Mouse (Mus musculus) kidney, adult 2 months (tissue): Measurements from ENCODE around the gene Gm10775. TPM values are rescaled to one million over a fixed set of nuclear protein-coding genes. Genes with fewer than 3 reads are reported as not detected.

Source experiments
- DNase-seq: peaks from one replicate; pipeline ENCODE4 v3.0.0; 2021
- H3K27ac ChIP-seq: fragments of 200-500 bp; 2 replicates; pipeline ENCODE4 v1.5.1; 2012; ENCODE audit warnings: low read depth, low read length, control low read depth, inconsistent platforms; ENCODE audit not compliant: insufficient read depth
- H3K27me3 ChIP-seq: fragments of 200-500 bp; replicated peaks from 2 replicates; pipeline ENCODE4 v1.6.1; 2012; ENCODE audit warnings: mild to moderate bottlenecking, moderate library complexity, low read length, inconsistent platforms; ENCODE audit not compliant: control insufficient read depth, insufficient read depth
- H3K36me3 ChIP-seq: fragments of 200-500 bp; 2 replicates; pipeline ENCODE4 v1.6.1; 2012; ENCODE audit warnings: mild to moderate bottlenecking, moderate library complexity, low read length, inconsistent platforms; ENCODE audit not compliant: control insufficient read depth, insufficient read depth
- H3K4me1 ChIP-seq: fragments of 200-500 bp; 2 replicates; pipeline ENCODE4 v1.6.1; 2011; ENCODE audit warnings: low read length; ENCODE audit not compliant: control insufficient read depth, insufficient read depth
- H3K4me3 ChIP-seq: fragments of 200-500 bp; 2 replicates; pipeline ENCODE4 v1.5.1; 2011; ENCODE audit warnings: mild to moderate bottlenecking, low read depth, low read length, control low read depth; ENCODE audit not compliant: insufficient read depth
- CTCF ChIP-seq: fragments of 200-500 bp; conservative IDR thresholded peaks from 2 replicates; pipeline ENCODE4 v1.5.1; 2011; ENCODE audit warnings: low read depth, mild to moderate bottlenecking, control low read depth, low read length, moderate library complexity, mixed read lengths; ENCODE audit not compliant: insufficient read depth, insufficient read length
- POLR2A ChIP-seq: fragments of 200-500 bp; IDR thresholded peaks from one replicate; pipeline ENCODE4 v1.6.1; 2011; ENCODE audit warnings: low read depth, low read length, control low read depth
- WGBS: fragments of 180-500 bp; shearing (Covaris S2); methylation state at CpG from one replicate; pipeline ENCODE4 v1.1.7; 2018; 5-methylcytosine and 5-hydroxymethylcytosine counted together
- polyA plus RNA-seq: library from polyadenylated mRNA; depleted of rRNA; stranded (reverse); fragments of >200 nt; gene quantifications from 2 replicates; pipeline ENCODE4 v1.2.3, GENCODE M21; 2012; rRNA removed

Gm10775 gene
- not detected in 2 replicates for polyA plus RNA-seq

DNA sequence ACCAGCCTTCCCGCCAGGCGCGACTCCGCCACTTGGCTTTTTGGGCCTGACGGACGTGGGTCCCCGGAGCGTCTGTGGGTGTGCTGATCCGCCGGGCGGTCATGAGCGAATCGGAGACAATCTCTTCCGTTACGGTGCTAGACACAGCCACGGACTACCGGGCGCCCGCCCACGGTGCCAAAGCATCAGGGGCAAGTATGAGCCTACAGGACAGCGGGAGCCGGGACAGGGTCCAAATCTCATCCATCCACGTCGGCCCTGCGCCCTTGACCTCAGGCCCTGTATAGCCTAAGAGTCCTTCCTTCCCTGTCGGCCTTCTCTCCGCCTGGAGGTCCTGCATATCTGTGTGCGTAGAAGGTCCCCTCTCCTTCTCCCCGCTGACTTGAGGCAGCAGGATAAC is at the start of gene Gm10775:
Gene Gm10775 (plus strand): TSS at position 301 of the 400 bp plus-strand sequence.
- H3K4me3 ChIP-seq, result no peak within 1 kb of the TSS
- H3K27ac ChIP-seq, result no peak within 1 kb of the TSS
- no peaks in the 10 kb centered on the region for H3K36me3 ChIP-seq
- H3K27me3 ChIP-seq, result no peaks in the 10 kb centered on the region
- H3K4me1 ChIP-seq, result no peaks in the 10 kb centered on the region
- DNase-seq, result no peak
- no peak for TF ChIP-seq CTCF
- no peak for TF ChIP-seq POLR2A
- WGBS, result 58% methylated on average over 29 of the region's 29 CpGs

DNA sequence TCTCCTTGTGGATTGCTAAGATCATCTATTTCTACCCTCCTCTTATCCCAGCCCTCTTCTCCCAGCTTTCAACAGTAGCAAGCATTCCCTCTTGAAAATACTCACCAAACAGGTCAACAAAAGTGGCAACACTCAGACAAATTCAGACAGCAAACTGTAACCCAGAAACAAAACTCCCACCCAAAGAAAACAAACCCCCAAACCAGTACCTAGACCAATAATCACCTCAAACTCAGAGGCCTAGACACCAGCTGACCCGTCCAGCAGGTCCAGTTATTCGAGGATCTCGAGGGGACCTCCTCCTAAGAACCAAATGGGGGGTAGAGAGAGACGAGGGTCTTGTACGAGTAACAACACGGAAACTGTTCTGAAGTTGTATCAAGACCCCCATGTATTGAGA is 33.4 kb upstream of the Gm10775 start:
- 58% methylated on average over 6 of the region's 6 CpGs for WGBS
- H3K27me3 ChIP-seq, result no peaks in the 10 kb centered on the region

DNA sequence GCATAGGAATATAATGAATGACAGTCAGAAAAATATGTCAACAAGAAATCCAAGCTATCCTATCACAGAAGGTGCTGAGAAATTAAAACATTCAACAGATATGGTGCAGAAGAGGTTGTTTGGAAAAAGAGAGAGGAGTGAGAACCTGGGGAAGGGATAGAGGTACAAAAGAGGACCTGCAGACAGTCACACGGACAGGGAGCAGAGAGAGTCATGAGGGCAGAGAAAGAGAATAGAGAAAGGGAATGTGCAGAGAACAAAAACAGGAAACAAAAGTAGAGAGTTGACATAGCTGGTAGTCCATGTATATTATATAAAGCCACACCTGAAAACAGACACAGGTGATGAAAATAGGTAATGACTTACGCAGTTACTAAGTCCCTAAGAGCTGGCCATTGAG is 32.7 kb upstream of the Gm10775 start:
- WGBS, result 78% methylated on average over 2 of the region's 2 CpGs
- H3K4me1 ChIP-seq, result no peaks in the 10 kb centered on the region
- no peaks in the 10 kb centered on the region for H3K27me3 ChIP-seq
- no peak for DNase-seq
- no peak overlapping the region for H3K27ac ChIP-seq
- no peaks in the 10 kb centered on the region for H3K36me3 ChIP-seq
- TF ChIP-seq POLR2A (no peak), CTCF (no peak)
- no peak overlapping the region for H3K4me3 ChIP-seq

More for the DNA sequence above, 33.4 kb upstream of the Gm10775 start:
- Histone ChIP-seq H3K27ac (no peak overlapping the region), H3K4me3 (no peak overlapping the region), H3K4me1 (no peaks in the 10 kb centered on the region), H3K36me3 (no peaks in the 10 kb centered on the region)
- TF ChIP-seq POLR2A, result no peak
- TF ChIP-seq CTCF, result no peak
- no peak for DNase-seq

DNA sequence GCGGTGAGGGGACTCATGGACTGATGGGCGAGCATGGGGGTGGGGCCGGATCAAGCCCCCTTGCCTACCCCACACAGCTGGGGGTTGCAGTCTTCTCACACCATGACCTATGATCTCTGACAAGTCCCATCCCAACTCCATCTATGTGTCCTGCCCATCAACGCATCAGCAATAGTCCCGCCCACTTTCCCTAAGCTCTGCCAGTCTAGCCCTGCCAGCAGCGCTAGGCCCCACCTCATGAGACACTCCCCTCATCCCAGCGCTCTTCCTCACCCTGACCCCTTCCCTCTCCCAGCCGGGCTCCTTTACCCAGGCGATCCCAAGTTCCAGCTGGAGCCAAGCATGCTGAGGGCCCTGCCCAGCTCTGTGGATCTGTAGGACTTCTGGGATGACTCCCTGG is 22.1 kb upstream of the Gm10775 start:
- Histone ChIP-seq H3K27ac (no peak overlapping the region), H3K36me3 (no peaks in the 10 kb centered on the region), H3K4me3 (no peak overlapping the region), H3K27me3 (no peaks in the 10 kb centered on the region), H3K4me1 (no peaks in the 10 kb centered on the region)
- no peak for DNase-seq
- TF ChIP-seq CTCF (no peak), POLR2A (no peak)
- 76% methylated on average over 9 of the region's 9 CpGs for WGBS

DNA sequence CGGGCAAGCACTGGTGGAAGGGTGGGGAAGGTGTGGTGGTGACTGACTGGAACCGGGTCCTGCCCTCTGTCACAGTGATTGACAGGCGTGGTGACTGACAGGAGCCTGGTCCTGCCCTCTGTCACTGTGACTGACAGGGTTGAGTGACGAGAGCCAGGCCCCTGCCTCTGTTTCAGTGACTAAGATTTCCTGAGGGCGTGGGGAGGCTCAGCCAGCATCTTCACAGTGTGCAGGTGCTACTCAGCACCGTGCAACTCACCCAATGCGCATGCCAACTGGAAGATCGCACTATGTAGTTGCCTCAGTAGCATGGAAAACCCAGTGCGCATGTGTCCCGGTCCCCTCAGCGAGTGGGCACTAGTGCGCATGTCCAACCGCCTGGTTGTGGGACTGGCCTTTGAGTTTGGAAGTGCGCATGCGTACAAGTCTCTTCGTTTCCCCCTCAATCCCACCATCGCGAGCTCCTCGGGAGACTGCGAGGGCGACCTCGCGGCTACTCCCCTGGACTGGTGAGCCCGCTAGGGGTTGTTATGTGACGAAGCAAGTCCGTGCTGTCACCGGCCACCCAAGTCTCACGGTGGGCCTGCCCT is 18.7 kb upstream of the Gm10775 start:
- DNase-seq, result peak; percentile 98
- Histone ChIP-seq H3K27me3 (no peaks in the 10 kb centered on the region), H3K4me1 (no peaks in the 10 kb centered on the region), H3K36me3 (no peaks in the 10 kb centered on the region), H3K4me3 (peak overlapping the region; percentile 66), H3K27ac (peak overlapping the region; percentile 75)
- 1% methylated on average over 28 of the region's 28 CpGs for WGBS
- TF ChIP-seq POLR2A, result no peak
- no peak for TF ChIP-seq CTCF

DNA sequence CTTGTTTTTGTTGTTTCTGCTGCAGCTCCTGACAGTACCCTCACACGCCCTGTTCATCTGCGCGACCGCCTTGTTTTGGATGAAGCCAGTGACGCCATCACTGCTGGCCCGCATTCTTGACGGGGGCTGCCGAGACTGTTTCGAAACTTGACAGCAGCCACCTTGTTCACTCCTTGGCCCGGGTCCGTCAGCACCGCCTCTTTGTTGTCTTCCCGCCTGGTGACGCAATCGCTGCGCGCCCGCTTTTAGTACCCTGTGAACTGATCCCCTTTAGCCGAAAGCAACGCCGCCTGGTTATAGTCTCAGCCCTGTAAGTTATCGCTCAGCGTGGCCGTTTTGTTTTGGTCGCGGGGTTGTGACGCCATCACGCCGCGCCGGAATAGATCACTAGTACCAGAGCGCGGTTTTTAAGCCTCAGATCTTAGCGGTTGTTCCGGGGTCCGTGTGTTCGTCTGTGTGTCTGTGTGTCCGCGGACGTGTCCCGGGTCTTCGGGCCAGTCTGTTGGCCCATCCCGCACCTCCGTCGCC is 18.2 kb upstream of the Gm10775 start:
- peak overlapping the region; percentile 75 for H3K27ac ChIP-seq
- no peaks in the 10 kb centered on the region for H3K4me1 ChIP-seq
- H3K4me3 ChIP-seq, result peak overlapping the region; percentile 66
- DNase-seq, result peak; percentile 97
- TF ChIP-seq CTCF, result no peak
- TF ChIP-seq POLR2A, result no peak
- no peaks in the 10 kb centered on the region for H3K36me3 ChIP-seq
- under 1% methylated on average over 45 of the region's 45 CpGs for WGBS
- no peaks in the 10 kb centered on the region for H3K27me3 ChIP-seq

DNA sequence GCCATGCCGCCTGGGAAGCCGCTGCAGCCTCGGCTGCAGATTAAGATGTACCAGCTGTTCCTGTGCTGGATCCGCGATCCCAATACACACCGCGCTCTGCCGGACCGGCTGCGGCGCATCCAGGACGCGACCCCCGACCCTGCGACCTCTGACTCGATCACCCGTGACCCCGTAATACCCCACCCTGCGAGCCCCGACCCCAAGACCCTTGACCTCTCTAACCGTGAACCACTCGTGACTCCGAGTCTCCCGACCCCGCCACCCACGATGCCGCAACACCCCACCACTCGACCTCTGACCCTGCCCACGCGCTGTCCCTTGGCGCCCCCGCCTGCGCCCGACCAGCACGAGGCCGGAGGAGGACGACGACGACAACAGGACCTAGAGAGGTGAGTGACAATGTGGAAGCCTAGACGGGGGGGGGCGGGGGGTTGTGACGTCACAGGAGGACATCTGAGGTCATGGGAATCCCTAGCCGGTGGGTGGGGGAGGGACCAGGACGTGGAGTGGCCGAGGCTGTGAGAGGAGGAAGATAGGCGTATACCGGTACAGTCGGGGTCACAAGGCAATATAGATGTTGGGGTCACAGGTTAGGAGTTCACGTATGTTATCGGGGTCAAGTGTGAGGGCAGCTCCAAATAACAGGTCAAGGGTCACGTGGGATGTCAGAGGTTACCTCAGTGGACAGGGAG is 17.6 kb upstream of the Gm10775 start:
- Histone ChIP-seq H3K36me3 (no peaks in the 10 kb centered on the region), H3K27ac (no peak overlapping the region), H3K27me3 (no peaks in the 10 kb centered on the region), H3K4me3 (peak overlapping the region; percentile 66), H3K4me1 (no peaks in the 10 kb centered on the region)
- TF ChIP-seq POLR2A (no peak), CTCF (no peak)
- WGBS, result 3% methylated on average over 51 of the region's 51 CpGs
- DNase-seq, result peak; percentile 10
